Mouse (Mus musculus): Measurements from ENCODE around the gene Shisa5. TPM values are rescaled to one million over a fixed set of nuclear protein-coding genes. Genes with fewer than 3 reads are reported as not detected.

Gene Shisa5
- total and polyA plus RNA-seq, 3 experiments, result 153 to 170 (median 166) TPM

- Histone ChIP-seq H3K4me3 (replicated peaks in 1 of 3; ENCODE audit: low read depth in 2 of 3, low read length in 2 of 3, poor library complexity in 1 of 3) (no peak overlapping the region), H3K4me1 (ENCODE audit: control insufficient read depth in 1 of 2, insufficient read depth in 2 of 2) (peaks cover 2 to 32% of the 10 kb centered on the region in 2 experiments; a peak in 3 of 4 replicates), H3K27ac (ENCODE audit: insufficient read depth, low read depth) (no peak overlapping the region), H3K27me3 (replicated peaks) (no peaks in the 10 kb centered on the region), H3K36me3 (replicated peaks in 1 of 2; ENCODE audit: control insufficient read depth in 1 of 2, insufficient read depth in 1 of 2, low read length in 1 of 2) (peaks cover 9 to 37% of the 10 kb centered on the region in 2 experiments), H3K9ac (ENCODE audit: insufficient read depth, low read depth) (0 out of 2 replicates have a peak overlapping the region, but pooled peaks have one; percentile 87), H3K79me2 (replicated peaks; ENCODE audit: control insufficient read depth, extremely low read depth, insufficient read depth, poor library complexity, severe bottlenecking) (peaks cover 27% of the 10 kb centered on the region), H3K9me3 (replicated peaks; ENCODE audit: low read length) (no peaks in the 10 kb centered on the region), H3K4me2 (ENCODE audit: insufficient read depth, low read depth, poor library complexity, severe bottlenecking) (peak overlapping the region; percentile 79; the same call in 1 of the 2 replicates)
- TF ChIP-seq TCF12 (IDR thresholded peaks at IDR 0.05; ENCODE audit: low read depth, low read length) (no peak), IRF4 (IDR thresholded peaks at IDR 0.05; ENCODE audit: low read depth, low read length) (no peak), MAZ (IDR thresholded peaks at IDR 0.05; ENCODE audit: low read depth, low read length) (no peak), CHD2 (IDR thresholded peaks at IDR 0.05; ENCODE audit: low read length) (no peak), MAX (IDR thresholded peaks at IDR 0.05; ENCODE audit: low read length) (no peak)
- no peak for DNase-seq (ENCODE audit: extremely low read depth)
- in situ Hi-C loops (cut with MboI; ENCODE audit: low pct_ligation_motif_present, low pct_unique_long_range_greater_than_20kb, low sequenced_read_pairs) (loop anchor here (5.0 kb wide), 1 partner anchor 37 kb away; no protein-coding TSS in a partner anchor), dilution Hi-C loops (cut with MboI; ENCODE audit: extremely low pct_ligation_motif_present, extremely low pct_unique_long_range_greater_than_20kb, low sequenced_read_pairs) (no loop called here)
These were observed 42.2 kb downstream of the Shisa5 start for GRCm38 (mm10) chr9:109080516-109080915.

- Histone ChIP-seq H3K4me3 (replicated peaks in 1 of 3; ENCODE audit: low read depth in 2 of 3, low read length in 2 of 3, poor library complexity in 1 of 3) (peak overlapping the region; percentile 82 to 86 (median 84)), H3K27ac (ENCODE audit: insufficient read depth, low read depth) (no peak overlapping the region), H3K27me3 (replicated peaks) (no peaks in the 10 kb centered on the region), H3K9me3 (replicated peaks; ENCODE audit: low read length) (no peaks in the 10 kb centered on the region), H3K9ac (ENCODE audit: insufficient read depth, low read depth) (peak overlapping the region; percentile 87), H3K36me3 (replicated peaks in 1 of 2; ENCODE audit: control insufficient read depth in 1 of 2, insufficient read depth in 1 of 2, low read length in 1 of 2) (peaks cover 9 to 39% of the 10 kb centered on the region in 2 experiments), H3K4me1 (ENCODE audit: control insufficient read depth in 1 of 2, insufficient read depth in 2 of 2) (peaks cover 2 to 31% of the 10 kb centered on the region in 2 experiments; a peak in 3 of 4 replicates), H3K79me2 (replicated peaks; ENCODE audit: control insufficient read depth, extremely low read depth, insufficient read depth, poor library complexity, severe bottlenecking) (peaks cover 27% of the 10 kb centered on the region), H3K4me2 (ENCODE audit: insufficient read depth, low read depth, poor library complexity, severe bottlenecking) (peak overlapping the region; percentile 79; the same call in 1 of the 2 replicates)
- in situ Hi-C loops (cut with MboI; ENCODE audit: low pct_ligation_motif_present, low pct_unique_long_range_greater_than_20kb, low sequenced_read_pairs), result loop anchor here (5.0 kb wide), 1 partner anchor 36 kb away; no protein-coding TSS in a partner anchor
- no peak for DNase-seq (ENCODE audit: extremely low read depth)
- dilution Hi-C loops (cut with MboI; ENCODE audit: extremely low pct_ligation_motif_present, extremely low pct_unique_long_range_greater_than_20kb, low sequenced_read_pairs), result no loop called here
- TF ChIP-seq ETS1 (conservative IDR thresholded peaks at IDR 0.05; ENCODE audit: low read depth, low read length) (no peak), E2F4 (IDR thresholded peaks at IDR 0.05; ENCODE audit: insufficient replicate concordance, low read depth, low read length) (no peak), POLR2AphosphoS2 (IDR thresholded peaks at IDR 0.05; ENCODE audit: low read depth, low read length) (no peak)
These were observed 43.4 kb downstream of the Shisa5 start for GRCm38 (mm10) chr9:109081749-109082123.

- Histone ChIP-seq H3K27me3 (replicated peaks) (no peaks in the 10 kb centered on the region), H3K27ac (ENCODE audit: insufficient read depth, low read depth) (no peak within 1 kb of the TSS)
- dilution Hi-C loops (cut with MboI; ENCODE audit: extremely low pct_ligation_motif_present, extremely low pct_unique_long_range_greater_than_20kb, low sequenced_read_pairs), result no loop called here
- no peak for TF ChIP-seq CTCF (conservative IDR thresholded peaks at IDR 0.05 in 1 of 2, IDR thresholded peaks at IDR 0.05 in 1 of 2; ENCODE audit: low read depth in 2 of 2, low read length in 2 of 2)
- TF ChIP-seq MXI1 (IDR thresholded peaks at IDR 0.05; ENCODE audit: low read depth, low read length), result peak; percentile 45; the same call in 1 of the 2 replicates
- TF ChIP-seq NRF1 (IDR thresholded peaks at IDR 0.05; ENCODE audit: low read depth, low read length), result no peak
- no peak for TF ChIP-seq ZKSCAN1 (IDR thresholded peaks at IDR 0.05; ENCODE audit: borderline replicate concordance, low read depth, low read length)
- TF ChIP-seq NELFE (IDR thresholded peaks at IDR 0.05; ENCODE audit: low read depth, low read length), result peak; percentile 95
- TF ChIP-seq TBP (conservative IDR thresholded peaks at IDR 0.05; ENCODE audit: low read depth, low read length), result peak; percentile 88
- TF ChIP-seq CHD2 (IDR thresholded peaks at IDR 0.05; ENCODE audit: low read length), result peak; percentile 92
- peak; percentile 88 for TF ChIP-seq POLR2A (IDR thresholded peaks at IDR 0.05; ENCODE audit: low read depth, low read length)
- no peak for TF ChIP-seq ZNF384 (IDR thresholded peaks at IDR 0.05; ENCODE audit: low read depth, low read length)
- TF ChIP-seq MEF2A (IDR thresholded peaks at IDR 0.05; ENCODE audit: borderline replicate concordance, low read depth, low read length), result 0 out of 2 replicates have a peak, but pooled peaks have one; percentile 31
- TF ChIP-seq SIN3A (IDR thresholded peaks at IDR 0.05; ENCODE audit: low read length), result peak; percentile 76
- TF ChIP-seq HCFC1 (IDR thresholded peaks at IDR 0.05; ENCODE audit: low read depth, low read length), result peak; percentile 81
- peak; percentile 93 for TF ChIP-seq ELF1 (IDR thresholded peaks at IDR 0.05; ENCODE audit: low read depth, low read length)
- peak; percentile 78 for TF ChIP-seq ZMIZ1 (IDR thresholded peaks at IDR 0.05; ENCODE audit: low read depth, low read length)
- TF ChIP-seq ZC3H11A (IDR thresholded peaks at IDR 0.05; ENCODE audit: low read depth, low read length), result no peak
- peak; percentile 49; the same call in 1 of the 2 replicates for TF ChIP-seq BHLHE40 (IDR thresholded peaks at IDR 0.05; ENCODE audit: low read depth, low read length)
- TF ChIP-seq MAX (IDR thresholded peaks at IDR 0.05; ENCODE audit: low read length), result peak; percentile 40; the same call in 1 of the 2 replicates
- 0 out of 2 replicates have a peak, but pooled peaks have one; percentile 46 for TF ChIP-seq MAZ (IDR thresholded peaks at IDR 0.05; ENCODE audit: low read depth, low read length)
These were observed 43.9 kb downstream of the Shisa5 start, which contains the start of the genes Ccdc51 and Tma7 for GRCm38 (mm10) chr9:109082124-109082800. Gene Ccdc51 (plus strand): TSS chr9:109082493. Gene Tma7 (minus strand): TSS chr9:109082587.

More at GRCm38 (mm10) chr9:109082124-109082800, 43.9 kb downstream of the Shisa5 start, which contains the start of the genes Ccdc51 and Tma7:
- in situ Hi-C loops (cut with MboI; ENCODE audit: low pct_ligation_motif_present, low pct_unique_long_range_greater_than_20kb, low sequenced_read_pairs), result loop anchor here (5.0 kb wide), 1 partner anchor 35 kb away; no protein-coding TSS in a partner anchor
- peak; percentile 93 for DNase-seq (ENCODE audit: extremely low read depth)
- Histone ChIP-seq H3K9ac (ENCODE audit: insufficient read depth, low read depth) (peak within 1 kb of the TSS; percentile 87), H3K36me3 (replicated peaks in 1 of 2; ENCODE audit: control insufficient read depth in 1 of 2, insufficient read depth in 1 of 2, low read length in 1 of 2) (peaks cover 9 to 39% of the 10 kb centered on the region in 2 experiments), H3K79me2 (replicated peaks; ENCODE audit: control insufficient read depth, extremely low read depth, insufficient read depth, poor library complexity, severe bottlenecking) (peaks cover 27% of the 10 kb centered on the region), H3K4me1 (ENCODE audit: control insufficient read depth in 1 of 2, insufficient read depth in 2 of 2) (peaks cover 2 to 31% of the 10 kb centered on the region in 2 experiments; a peak in 3 of 4 replicates), H3K4me3 (replicated peaks in 1 of 3; ENCODE audit: low read depth in 2 of 3, low read length in 2 of 3, poor library complexity in 1 of 3) (peak within 1 kb of the TSS; percentile 82 to 86 (median 84)), H3K9me3 (replicated peaks; ENCODE audit: low read length) (no peaks in the 10 kb centered on the region), H3K4me2 (ENCODE audit: insufficient read depth, low read depth, poor library complexity, severe bottlenecking) (peak within 1 kb of the TSS; percentile 93)
